Mouse (Mus musculus): Measurements from ENCODE around the gene Alpl.

- no peak for TF ChIP-seq GATA1 (IDR thresholded peaks at IDR 0.05; ENCODE audit: borderline replicate concordance, low read length)
- TF ChIP-seq FLI1 (IDR thresholded peaks at IDR 0.05; ENCODE audit: low read length), result no peak
These were observed 29.8 kb downstream of the Alpl start for GRCm38 (mm10) chr4:137766365-137766764.

Data from megakaryocyte, embryonic 14.5 days (primary cell).